Mouse (Mus musculus) gastrocnemius, adult 18-20 months (tissue): ENCODE data around the gene Gm11042. TPM values are rescaled to one million over a fixed set of nuclear protein-coding genes. Genes with fewer than 3 reads are reported as not detected.

Experiments used
- DNase-seq: peaks from one replicate; pipeline ENCODE4 v3.0.0; 2021; ENCODE audit warnings: low spot score
- total RNA-seq, 2 experiments: library from RNA; stranded (reverse); gene quantifications; 2 replicates each; pipeline ENCODE4 v1.2.3; 2021

The Gm11042 gene
- total RNA-seq, 2 experiments from 2014 or later, result not detected

DNA sequence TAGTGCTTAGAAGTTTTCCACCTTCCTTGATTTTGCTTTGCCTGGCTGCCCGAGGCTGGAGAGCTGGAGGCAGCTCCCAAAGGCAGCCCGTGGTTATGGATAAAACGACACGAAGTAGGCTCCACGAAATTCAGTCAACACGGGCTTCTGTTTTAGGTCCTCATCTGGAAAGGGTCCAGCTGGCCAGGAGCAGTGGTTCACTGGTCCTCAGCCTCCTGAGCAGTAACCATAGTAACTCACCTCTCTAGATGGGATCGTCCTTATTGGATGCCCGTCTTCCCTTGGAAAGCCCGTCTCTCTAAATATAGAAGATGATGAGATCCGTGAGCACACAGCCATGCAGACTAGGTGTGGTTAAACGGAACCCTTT is 31.5 kb downstream of the Gm11042 start:
- DNase-seq, result no peak

- DNase-seq, result peak; percentile 10
Measured at GRCm38 (mm10) chr12:74284020-74284684, 32.0 kb downstream of the Gm11042 start.

DNA sequence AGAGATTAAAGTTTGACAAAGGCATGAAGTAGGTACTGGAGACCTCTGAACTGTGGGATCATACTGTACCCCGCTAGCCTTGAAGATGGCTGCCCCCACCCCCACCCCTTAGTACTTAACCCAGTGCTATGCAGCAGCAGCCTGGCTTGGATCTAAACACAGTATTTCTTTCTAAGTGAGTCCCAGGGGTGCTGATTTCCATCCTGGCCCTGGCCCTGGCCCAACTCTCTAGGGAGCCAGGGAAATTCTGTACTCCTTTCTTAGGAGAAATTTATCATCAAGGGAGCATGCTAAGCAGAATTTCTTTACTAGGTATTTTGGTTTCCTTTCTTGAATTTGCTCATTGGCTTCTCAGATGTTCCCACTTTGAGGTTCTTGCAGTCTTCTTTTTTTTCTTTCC is 33.3 kb downstream of the Gm11042 start:
- no peak for DNase-seq

DNA sequence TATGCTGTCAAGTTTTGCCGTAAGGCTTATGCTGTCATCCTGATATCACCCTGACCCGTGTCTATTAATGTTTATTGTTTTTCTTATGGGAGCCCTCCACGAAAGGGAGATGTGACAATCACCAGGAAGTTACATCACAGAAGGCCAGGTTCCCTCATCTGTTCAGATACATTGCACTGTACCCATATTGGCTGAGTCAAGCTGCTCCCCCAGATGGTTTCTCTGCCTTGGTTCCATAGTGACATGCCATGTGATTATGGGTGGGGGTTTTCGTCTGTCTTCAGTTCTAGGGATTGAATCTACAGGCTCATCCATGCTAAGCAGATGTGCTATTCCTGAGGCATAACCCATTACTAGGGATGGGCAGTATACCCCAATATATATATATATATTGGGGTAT is 34.8 kb downstream of the Gm11042 start:
- no peak for DNase-seq

- no peak for DNase-seq
Measured at GRCm38 (mm10) chr12:74277265-74277664, 38.9 kb downstream of the Gm11042 start.

DNA sequence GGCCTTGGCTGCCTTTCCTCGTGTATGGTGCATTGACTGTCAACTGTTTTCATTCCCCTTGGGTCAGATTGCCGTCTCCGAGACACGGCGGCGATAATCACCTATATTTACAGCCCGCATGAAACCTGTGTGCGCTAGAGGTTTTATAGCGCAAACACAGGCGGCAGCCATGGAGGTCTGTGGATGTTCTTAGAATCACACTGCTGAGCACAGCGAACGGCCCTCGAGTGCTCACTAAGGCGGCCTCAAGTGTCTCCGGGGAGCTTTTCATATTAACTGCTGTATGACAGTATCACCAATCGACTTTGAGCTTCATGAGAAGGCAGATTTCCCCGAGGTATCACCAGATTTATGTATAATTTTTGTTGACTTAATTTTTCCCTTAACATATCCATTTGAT is 43.6 kb downstream of the Gm11042 start:
- DNase-seq, result no peak

- DNase-seq, result no peak
Measured at GRCm38 (mm10) chr12:74268644-74269285, 47.4 kb downstream of the Gm11042 start.

- DNase-seq, result no peak
Measured at GRCm38 (mm10) chr12:74267049-74267448, 49.1 kb downstream of the Gm11042 start.
